Mouse (Mus musculus) liver, adult 2 months (tissue): ENCODE results near the gene Slc5a10.

ENCODE experiments used
- CTCF ChIP-seq: fragments of 200-500 bp; IDR thresholded peaks from 2 replicates; pipeline ENCODE4 v1.5.1; 2011; ENCODE audit warnings: low read depth, low read length, control low read depth
- POLR2A ChIP-seq: fragments of 200-500 bp; IDR thresholded peaks from 2 replicates; pipeline ENCODE4 v1.6.1; 2011; ENCODE audit warnings: low read length, control low read depth; ENCODE audit not compliant: insufficient read depth; ENCODE audit errors: extremely low read depth

DNA sequence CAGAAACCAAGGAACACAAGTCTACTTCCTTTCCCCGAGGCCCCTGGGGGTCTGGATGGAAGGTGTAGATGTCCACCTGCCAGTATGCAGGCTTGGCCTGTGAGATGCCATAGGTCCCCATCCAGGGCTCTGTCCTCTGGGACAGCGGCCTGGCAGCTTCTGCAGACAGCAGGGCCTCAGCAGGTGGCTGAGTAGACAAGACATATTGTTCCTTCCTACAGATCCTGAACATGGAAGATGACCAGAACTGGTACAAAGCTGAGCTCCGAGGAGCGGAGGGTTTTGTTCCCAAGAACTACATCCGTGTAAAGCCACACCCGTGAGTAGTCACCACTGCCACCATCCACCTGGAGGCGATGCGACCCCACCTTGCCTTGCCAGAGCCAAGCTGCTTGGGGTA is 60.6 kb downstream of the Slc5a10 start:
- no peak for TF ChIP-seq CTCF
- TF ChIP-seq POLR2A: no peak
